Mouse (Mus musculus) kidney, adult 2 months (tissue): ENCODE results near the gene Ldb2.

Source experiments
- CTCF ChIP-seq: fragments of 200-500 bp; conservative IDR thresholded peaks from 2 replicates; pipeline ENCODE4 v1.5.1; 2011; ENCODE audit warnings: low read depth, mild to moderate bottlenecking, control low read depth, low read length, moderate library complexity, mixed read lengths; ENCODE audit not compliant: insufficient read depth, insufficient read length
- POLR2A ChIP-seq: fragments of 200-500 bp; IDR thresholded peaks from one replicate; pipeline ENCODE4 v1.6.1; 2011; ENCODE audit warnings: low read depth, low read length, control low read depth

DNA sequence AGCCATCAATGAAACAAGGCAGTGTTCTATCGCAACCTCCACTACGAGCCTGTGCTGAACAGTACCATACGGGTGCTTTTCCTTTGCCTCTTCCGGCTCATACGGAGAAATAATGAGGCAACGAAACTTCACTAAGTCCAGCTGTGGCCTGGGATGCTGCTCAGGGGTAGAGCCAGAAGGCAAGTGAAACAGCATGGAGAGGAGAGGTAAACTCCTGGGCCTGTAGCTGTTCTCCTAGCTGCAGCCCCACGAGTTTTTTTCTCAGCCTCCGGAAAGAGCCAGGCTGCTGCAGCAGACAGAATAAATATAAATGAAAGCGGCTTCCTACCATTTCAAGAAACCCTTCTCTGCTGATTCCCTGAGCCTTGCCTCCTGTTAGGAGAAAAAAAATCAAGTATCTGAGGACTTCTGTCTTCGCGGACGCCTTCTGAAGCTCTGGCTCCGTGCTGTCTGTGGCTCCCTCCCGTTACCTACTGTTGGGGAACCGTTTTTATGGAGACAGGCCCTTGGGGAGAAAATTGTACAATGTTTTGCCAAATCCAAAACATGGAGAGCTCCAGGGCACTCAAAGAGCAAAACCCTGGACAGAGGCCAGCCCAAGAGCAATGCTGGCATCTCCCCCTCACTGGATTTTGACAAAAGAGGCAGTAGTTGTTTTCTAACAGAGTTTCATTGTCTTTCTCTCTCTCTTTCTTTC lies 205.8 kb downstream of the Ldb2 start:
- no peak for TF ChIP-seq POLR2A
- no peak for TF ChIP-seq CTCF
